Mouse (Mus musculus) forebrain, postnatal 0 days (tissue): ENCODE results near the gene Cdipt. TPM values are rescaled to one million over a fixed set of nuclear protein-coding genes. Genes with fewer than 3 reads are reported as not detected.

Experiments used
- ATAC-seq: fragments of 200-750 bp; cut with Nextera tagmentation; 2 replicates; pipeline ENCODE4 v1.8.0; 2017; ENCODE audit warnings: mild to moderate bottlenecking, moderate library complexity
- DNase-seq: peaks from one replicate; pipeline ENCODE4 v3.0.0-alpha.2; 2015
- H3K27ac ChIP-seq: fragments of 300-500 bp; sonication (generic); 2 replicates; pipeline ENCODE4 v1.5.1; 2014; ENCODE audit warnings: low read depth, mild to moderate bottlenecking, antibody characterized with exemption, low read length, moderate library complexity, mixed read lengths
- H3K27me3 ChIP-seq: fragments of 300-500 bp; sonication (generic); 2 replicates; pipeline ENCODE4 v1.6.1; 2014; ENCODE audit warnings: mild to moderate bottlenecking, low read length, mixed read lengths; ENCODE audit not compliant: insufficient read depth
- H3K36me3 ChIP-seq: fragments of 300-500 bp; sonication (generic); 2 replicates; pipeline ENCODE4 v1.6.1; 2014; ENCODE audit warnings: mild to moderate bottlenecking, moderate library complexity; ENCODE audit not compliant: insufficient read depth
- H3K4me1 ChIP-seq: fragments of 300-500 bp; sonication (generic); 2 replicates; pipeline ENCODE4 v1.6.1; 2014; ENCODE audit warnings: antibody characterized with exemption; ENCODE audit not compliant: insufficient read depth
- H3K4me2 ChIP-seq: fragments of 300-500 bp; sonication (generic); 2 replicates; pipeline ENCODE4 v1.6.1; 2014; ENCODE audit warnings: low read depth, mild to moderate bottlenecking, moderate library complexity
- H3K4me3 ChIP-seq: fragments of 300-500 bp; sonication (generic); 2 replicates; pipeline ENCODE4 v1.5.1; 2014; ENCODE audit warnings: low read depth, low read length, mixed read lengths
- H3K9ac ChIP-seq: fragments of 300-500 bp; sonication (generic); 2 replicates; pipeline ENCODE4 v1.6.1; 2014; ENCODE audit warnings: mild to moderate bottlenecking
- H3K9me3 ChIP-seq: fragments of 300-500 bp; sonication (generic); 2 replicates; pipeline ENCODE4 v1.6.1; 2016; ENCODE audit warnings: low read length
- CTCF ChIP-seq: sonication (generic); IDR thresholded peaks from 2 replicates; pipeline ENCODE4 v1.5.1; 2016; ENCODE audit warnings: antibody characterized with exemption, control low read depth, low read depth
- whole genome bisulfite sequencing: fragments of 180-500 bp; shearing (Covaris S2); extraction: QIAGEN DNeasy Blood & Tissue Kit; methylation state at CpG from one replicate; pipeline ENCODE4 v1.1.7; 2014; 5-methylcytosine and 5-hydroxymethylcytosine counted together
- polyA plus RNA-seq: library from polyadenylated mRNA; unstranded; fragments of >200 nt; fragmentation: Nextera tagmentation; extraction: Ambion mirVana; gene quantifications from 2 replicates; pipeline ENCODE4 v1.2.1, GENCODE M21; 2015
- total RNA-seq: library from RNA; depleted of rRNA; stranded (reverse); fragments of >200 nt; gene quantifications from 2 replicates; pipeline ENCODE4 v1.2.3, GENCODE M21; 2014

Cdipt gene
- total and polyA plus RNA-seq, 2 experiments from 2014 or later = 134 to 158 TPM

- Histone ChIP-seq H3K4me2 (no peak overlapping the region), H3K4me3 (no peak overlapping the region), H3K9ac (no peak overlapping the region), H3K27me3 (no peaks in the 10 kb centered on the region), H3K36me3 (peaks cover 41% of the 10 kb centered on the region), H3K27ac (no peak overlapping the region), H3K4me1 (no peaks in the 10 kb centered on the region), H3K9me3 (no peaks in the 10 kb centered on the region)
- 37% methylated on average over 3 of the region's 3 CpGs for WGBS
- DNase-seq (peak; percentile 27), ATAC-seq (no peak)
- TF ChIP-seq CTCF = peak; percentile 67
Measured at GRCm38 (mm10) chr7:126946530-126946929, 29.2 kb upstream of the Cdipt start.

- H3K4me2 ChIP-seq = peak overlapping the region; percentile 96
- peak overlapping the region; percentile 84 for H3K9ac ChIP-seq
- H3K36me3 ChIP-seq = peaks cover 27% of the 10 kb centered on the region
- ATAC-seq (no peak), DNase-seq (no peak)
- H3K9me3 ChIP-seq = no peaks in the 10 kb centered on the region
- WGBS = 80% methylated on average over 10 of the region's 10 CpGs
- H3K4me3 ChIP-seq = peak overlapping the region; percentile 65
- peaks cover 12% of the 10 kb centered on the region for H3K4me1 ChIP-seq
- no peak for TF ChIP-seq CTCF
- peak overlapping the region; percentile 93 for H3K27ac ChIP-seq
- no peaks in the 10 kb centered on the region for H3K27me3 ChIP-seq
Measured at GRCm38 (mm10) chr7:126948626-126949025, 27.1 kb upstream of the Cdipt start.

GRCm38 (mm10) chr7:126949403-126949792 lies 26.3 kb upstream of the Cdipt start, which contains the start of gene Asphd1:
Gene Asphd1, minus strand, starts transcription at chr7:126949582.
- Histone ChIP-seq H3K9ac (peak within 1 kb of the TSS; percentile 84), H3K27me3 (no peaks in the 10 kb centered on the region), H3K9me3 (no peaks in the 10 kb centered on the region), H3K36me3 (peaks cover 26% of the 10 kb centered on the region), H3K27ac (peak within 1 kb of the TSS; percentile 93), H3K4me1 (peaks cover 12% of the 10 kb centered on the region), H3K4me3 (peak within 1 kb of the TSS; percentile 65), H3K4me2 (peak within 1 kb of the TSS; percentile 96)
- no peak for TF ChIP-seq CTCF
- DNase-seq (peak; percentile 80), ATAC-seq (peak; percentile 66)
- WGBS = 1% methylated on average over 18 of the region's 21 CpGs

- peak within 1 kb of the TSS; percentile 84 for H3K9ac ChIP-seq
- H3K36me3 ChIP-seq = peaks cover 20% of the 10 kb centered on the region
- peak; percentile 87 for ATAC-seq
- peaks cover 12% of the 10 kb centered on the region for H3K4me1 ChIP-seq
- 0 out of 2 replicates have a peak, but pooled peaks have one; percentile 12 for TF ChIP-seq CTCF
- peak; percentile 88 for DNase-seq
- peak within 1 kb of the TSS; percentile 65 for H3K4me3 ChIP-seq
- H3K4me2 ChIP-seq = peak within 1 kb of the TSS; percentile 96
- H3K9me3 ChIP-seq = no peaks in the 10 kb centered on the region
- H3K27me3 ChIP-seq = no peaks in the 10 kb centered on the region
- WGBS = 3% methylated on average over 41 of the region's 42 CpGs
- peak within 1 kb of the TSS; percentile 93 for H3K27ac ChIP-seq
Measured at GRCm38 (mm10) chr7:126949793-126950646, 25.7 kb upstream of the Cdipt start, which contains the start of gene Sez6l2. Gene Sez6l2, plus strand, starts transcription at chr7:126950563.

GRCm38 (mm10) chr7:126950647-126951615 lies 24.8 kb upstream of the Cdipt start:
- H3K27ac ChIP-seq = peak overlapping the region; percentile 93
- DNase-seq = peak; percentile 42
- TF ChIP-seq CTCF = no peak
- H3K36me3 ChIP-seq = peaks cover 26% of the 10 kb centered on the region
- H3K9ac ChIP-seq = peak overlapping the region; percentile 84
- peak overlapping the region; percentile 96 for H3K4me2 ChIP-seq
- no peaks in the 10 kb centered on the region for H3K27me3 ChIP-seq
- peaks cover 12% of the 10 kb centered on the region for H3K4me1 ChIP-seq
- no peak for ATAC-seq
- peak overlapping the region; percentile 65 for H3K4me3 ChIP-seq
- H3K9me3 ChIP-seq = no peaks in the 10 kb centered on the region
- 3% methylated on average over 26 of the region's 26 CpGs for WGBS

GRCm38 (mm10) chr7:126951741-126952140 lies 24.0 kb upstream of the Cdipt start:
- no peak for ATAC-seq
- no peak for TF ChIP-seq CTCF
- peaks cover 12% of the 10 kb centered on the region for H3K4me1 ChIP-seq
- H3K9ac ChIP-seq = peak overlapping the region; percentile 84
- no peaks in the 10 kb centered on the region for H3K27me3 ChIP-seq
- no peaks in the 10 kb centered on the region for H3K9me3 ChIP-seq
- DNase-seq = no peak
- WGBS = 23% methylated on average over 4 of the region's 4 CpGs
- H3K4me2 ChIP-seq = peak overlapping the region; percentile 96
- H3K36me3 ChIP-seq = peaks cover 22% of the 10 kb centered on the region
- H3K4me3 ChIP-seq = peak overlapping the region; percentile 65
- H3K27ac ChIP-seq = no peak overlapping the region
